Mouse (Mus musculus) lung, postnatal 0 days (tissue): ENCODE measurements around the gene Csk. TPM values are rescaled to one million over a fixed set of nuclear protein-coding genes. Genes with fewer than 3 reads are reported as not detected.
A peak's percentile ranks its signal among the peaks of the same experiment; 100 is the strongest.

ENCODE experiments used
- ATAC-seq: fragments of 200-750 bp; cut with Nextera tagmentation; 2 replicates; pipeline ENCODE4 v1.8.0; 2017; ENCODE audit warnings: moderate library complexity
- DNase-seq: peaks from one replicate; pipeline ENCODE4 v3.0.0-alpha.2; 2016; ENCODE audit warnings: low spot score
- H3K27ac ChIP-seq: fragments of 300-500 bp; sonication (generic); 2 replicates; pipeline ENCODE4 v1.5.1; 2014; ENCODE audit warnings: antibody characterized with exemption, mild to moderate bottlenecking, low read length, mixed read lengths
- H3K27me3 ChIP-seq: fragments of 300-500 bp; sonication (generic); replicated peaks from 2 replicates; pipeline ENCODE4 v1.6.1; 2014; ENCODE audit warnings: low read length, mixed read lengths; ENCODE audit not compliant: insufficient read depth
- H3K36me3 ChIP-seq: fragments of 300-500 bp; sonication (generic); 2 replicates; pipeline ENCODE4 v1.6.1; 2014; ENCODE audit warnings: low read length, mixed read lengths; ENCODE audit not compliant: insufficient read depth
- H3K4me1 ChIP-seq: fragments of 300-500 bp; sonication (generic); 2 replicates; pipeline ENCODE4 v1.6.1; 2014; ENCODE audit warnings: antibody characterized with exemption, low read depth, low read length, mixed read lengths; ENCODE audit not compliant: insufficient read depth
- H3K4me2 ChIP-seq: fragments of 300-500 bp; sonication (generic); replicated peaks from 2 replicates; pipeline ENCODE4 v1.6.1; 2014; ENCODE audit warnings: low read depth, mild to moderate bottlenecking, low read length, moderate library complexity, mixed read lengths
- H3K4me3 ChIP-seq: fragments of 300-500 bp; sonication (generic); 2 replicates; pipeline ENCODE4 v1.5.1; 2014; ENCODE audit warnings: low read depth, low read length
- H3K9ac ChIP-seq: fragments of 300-500 bp; sonication (generic); replicated peaks from 2 replicates; pipeline ENCODE4 v1.6.1; 2014; ENCODE audit warnings: low read depth, mild to moderate bottlenecking
- H3K9me3 ChIP-seq: fragments of 300-500 bp; sonication (generic); 2 replicates; pipeline ENCODE4 v1.6.1; 2016; ENCODE audit warnings: low read length, mixed read lengths
- CTCF ChIP-seq: IDR thresholded peaks from 2 replicates; pipeline ENCODE4 v1.5.1; 2016; ENCODE audit warnings: antibody characterized with exemption, mild to moderate bottlenecking
- EP300 ChIP-seq: IDR thresholded peaks from 2 replicates; pipeline ENCODE4 v1.6.1; 2016; ENCODE audit warnings: antibody characterized with exemption, mild to moderate bottlenecking, control low read depth
- WGBS: fragments of 180-500 bp; shearing (Covaris S2); extraction: QIAGEN DNeasy Blood & Tissue Kit; methylation state at CpG from one replicate; pipeline ENCODE4 v1.1.7; 2014; 5-methylcytosine and 5-hydroxymethylcytosine counted together
- polyA plus RNA-seq: library from polyadenylated mRNA; unstranded; fragments of >200 nt; fragmentation: Nextera tagmentation; extraction: Ambion mirVana; gene quantifications from 2 replicates; pipeline ENCODE4 v1.2.1, GENCODE M21; 2015

The Csk gene
- polyA plus RNA-seq, 1 experiment from 2014 or later: 25.6 TPM

DNA sequence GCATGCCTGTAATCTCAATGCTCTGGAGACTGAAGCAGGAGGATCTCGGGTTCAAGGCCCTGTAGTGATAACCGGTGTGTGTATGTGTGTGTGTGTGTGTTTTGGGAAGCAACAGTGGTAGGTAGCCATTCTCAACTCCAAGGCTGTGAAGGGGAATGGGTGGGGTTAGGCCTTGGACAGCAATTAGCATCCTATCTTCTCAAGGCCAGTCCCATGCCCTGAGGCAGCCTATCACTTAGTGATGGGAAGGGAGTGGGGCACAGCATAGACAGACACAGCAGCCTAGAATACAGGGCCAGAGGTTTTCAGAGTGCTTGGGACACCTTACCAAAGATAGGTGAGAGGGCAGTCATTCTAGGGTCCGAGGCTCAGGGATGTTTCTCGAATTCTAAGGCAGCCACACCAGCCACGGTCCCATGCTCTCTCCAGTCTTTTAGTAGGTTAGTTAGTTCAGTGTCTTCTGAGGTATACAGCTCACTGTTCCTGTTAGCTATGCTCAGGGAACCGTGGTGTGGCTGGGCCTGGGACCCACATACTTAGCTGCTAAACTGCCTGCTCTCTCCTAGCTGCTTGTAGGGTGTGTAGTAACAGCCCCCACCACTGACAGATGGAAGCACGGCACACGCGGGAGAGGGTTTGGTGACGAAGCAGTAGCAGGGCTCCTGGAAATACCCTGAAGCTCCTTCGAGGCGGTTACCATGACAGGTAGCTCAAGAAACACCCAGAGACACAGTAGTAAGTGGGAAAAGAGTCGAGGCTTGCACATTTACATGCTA is 11.5 kb downstream of the Csk start:
- Histone ChIP-seq H3K4me2 (no peak overlapping the region), H3K4me3 (no peak overlapping the region), H3K27me3 (no peaks in the 10 kb centered on the region), H3K27ac (no peak overlapping the region), H3K9ac (no peak overlapping the region), H3K9me3 (no peaks in the 10 kb centered on the region), H3K36me3 (no peaks in the 10 kb centered on the region), H3K4me1 (peaks cover 59% of the 10 kb centered on the region)
- no peak for DNase-seq
- 84% methylated on average over 13 of the region's 13 CpGs for WGBS
- TF ChIP-seq CTCF (no peak), EP300 (no peak)
- no peak for ATAC-seq

DNA sequence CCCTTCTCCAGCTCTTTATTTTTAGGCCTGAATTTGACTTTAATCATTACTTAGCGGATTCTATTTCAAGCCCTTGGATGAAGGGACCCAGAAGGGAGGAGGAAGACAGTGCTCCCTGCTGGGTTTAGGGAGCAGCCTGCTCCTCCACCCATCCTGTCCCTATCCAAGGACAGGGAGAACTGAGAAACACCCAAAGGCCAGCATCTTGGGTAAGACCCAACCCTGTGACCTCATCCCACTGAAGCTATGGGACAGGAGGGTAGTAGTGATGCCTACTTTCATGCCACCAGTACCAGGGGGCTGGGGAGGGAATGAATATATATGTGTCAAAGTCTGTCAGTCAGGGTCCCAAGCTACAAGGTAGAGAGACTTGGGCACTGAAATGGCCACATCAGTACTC is 12.4 kb downstream of the Csk start:
- no peak overlapping the region for H3K9ac ChIP-seq
- ATAC-seq: no peak

DNA sequence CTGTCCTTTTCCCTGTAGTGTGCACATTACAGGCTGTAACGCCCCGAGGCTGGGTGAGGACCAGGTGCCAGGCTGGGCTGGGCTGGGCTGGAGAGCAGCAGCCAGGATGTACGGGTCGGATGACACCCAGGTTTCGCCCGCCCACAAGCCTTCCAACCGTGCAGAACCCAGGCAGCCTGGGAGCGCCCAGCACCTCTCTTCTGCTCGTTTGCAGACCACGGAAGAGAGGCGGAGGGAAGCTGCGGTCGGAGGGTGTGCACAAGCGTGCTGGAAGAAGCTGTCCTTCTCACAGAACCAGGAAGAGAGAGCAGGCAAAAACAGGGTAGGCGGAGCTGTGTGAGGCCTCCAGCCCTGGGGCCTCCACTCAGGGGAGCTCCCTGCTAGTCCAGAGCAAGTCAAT is 13.0 kb downstream of the Csk start:
- WGBS: 7% methylated on average over 15 of the region's 15 CpGs
- peak overlapping the region; percentile 85; the same call in 1 of the 2 replicates for H3K27ac ChIP-seq
- peak overlapping the region; percentile 35 for H3K4me2 ChIP-seq
- H3K36me3 ChIP-seq: no peaks in the 10 kb centered on the region
- peaks cover 60% of the 10 kb centered on the region for H3K4me1 ChIP-seq
- H3K27me3 ChIP-seq: no peaks in the 10 kb centered on the region
- H3K9me3 ChIP-seq: no peaks in the 10 kb centered on the region
- ATAC-seq: peak; percentile 10; the same call in 1 of the 2 replicates
- peak; percentile 80 for DNase-seq
- TF ChIP-seq CTCF (no peak), EP300 (no peak)
- H3K4me3 ChIP-seq: peak overlapping the region; percentile 4; the same call in 1 of the 2 replicates
- H3K9ac ChIP-seq: no peak overlapping the region

More for the DNA sequence above, 12.4 kb downstream of the Csk start:
- no peaks in the 10 kb centered on the region for H3K27me3 ChIP-seq
- H3K4me1 ChIP-seq: peaks cover 60% of the 10 kb centered on the region
- 79% methylated on average over 1 of the region's 1 CpGs for WGBS
- H3K9me3 ChIP-seq: no peaks in the 10 kb centered on the region
- no peak overlapping the region for H3K4me3 ChIP-seq
- TF ChIP-seq CTCF (no peak), EP300 (no peak)
- no peak for DNase-seq
- peak overlapping the region; percentile 35 for H3K4me2 ChIP-seq
- H3K27ac ChIP-seq: peak overlapping the region; percentile 85; the same call in 1 of the 2 replicates
- no peaks in the 10 kb centered on the region for H3K36me3 ChIP-seq

DNA sequence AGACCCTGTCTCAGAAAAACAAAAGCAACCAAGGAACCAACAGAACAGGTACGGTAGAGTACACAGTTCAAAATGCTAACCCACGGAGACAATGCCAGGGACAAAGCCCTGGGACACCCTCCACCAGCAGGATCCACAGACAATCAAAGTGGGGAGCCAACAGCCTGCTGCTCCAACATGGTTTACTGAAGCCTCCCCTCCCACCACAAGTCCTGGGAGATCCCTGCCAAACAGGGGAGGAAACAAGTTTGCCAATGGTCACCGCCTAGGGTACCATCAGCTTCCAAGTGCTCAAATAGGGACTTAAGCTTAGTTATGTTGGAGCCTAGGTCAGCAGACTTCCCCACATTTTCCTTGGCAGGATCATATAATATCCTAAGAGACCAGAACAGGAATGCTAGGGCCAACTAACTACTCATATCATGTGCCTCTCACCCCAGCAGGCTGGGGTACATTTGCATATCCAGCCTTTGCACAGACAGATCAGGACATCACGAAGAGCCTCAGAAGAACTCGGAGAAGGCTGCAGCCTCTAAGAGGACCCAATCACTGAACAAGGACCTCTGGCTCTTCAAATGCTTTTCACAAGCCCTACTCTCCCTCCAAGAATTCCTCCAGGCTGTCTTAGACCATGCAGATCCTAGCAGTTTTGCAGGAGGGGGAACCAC is 13.6 kb downstream of the Csk start:
- H3K9ac ChIP-seq: no peak overlapping the region
- H3K27ac ChIP-seq: peak overlapping the region; percentile 85
- H3K4me1 ChIP-seq: peaks cover 60% of the 10 kb centered on the region
- no peaks in the 10 kb centered on the region for H3K27me3 ChIP-seq
- H3K4me3 ChIP-seq: no peak overlapping the region
- no peaks in the 10 kb centered on the region for H3K9me3 ChIP-seq
- DNase-seq (no peak), ATAC-seq (no peak)
- TF ChIP-seq CTCF: no peak
- H3K4me2 ChIP-seq: peak overlapping the region; percentile 42
- 58% methylated on average over 5 of the region's 5 CpGs for WGBS
- no peaks in the 10 kb centered on the region for H3K36me3 ChIP-seq

DNA sequence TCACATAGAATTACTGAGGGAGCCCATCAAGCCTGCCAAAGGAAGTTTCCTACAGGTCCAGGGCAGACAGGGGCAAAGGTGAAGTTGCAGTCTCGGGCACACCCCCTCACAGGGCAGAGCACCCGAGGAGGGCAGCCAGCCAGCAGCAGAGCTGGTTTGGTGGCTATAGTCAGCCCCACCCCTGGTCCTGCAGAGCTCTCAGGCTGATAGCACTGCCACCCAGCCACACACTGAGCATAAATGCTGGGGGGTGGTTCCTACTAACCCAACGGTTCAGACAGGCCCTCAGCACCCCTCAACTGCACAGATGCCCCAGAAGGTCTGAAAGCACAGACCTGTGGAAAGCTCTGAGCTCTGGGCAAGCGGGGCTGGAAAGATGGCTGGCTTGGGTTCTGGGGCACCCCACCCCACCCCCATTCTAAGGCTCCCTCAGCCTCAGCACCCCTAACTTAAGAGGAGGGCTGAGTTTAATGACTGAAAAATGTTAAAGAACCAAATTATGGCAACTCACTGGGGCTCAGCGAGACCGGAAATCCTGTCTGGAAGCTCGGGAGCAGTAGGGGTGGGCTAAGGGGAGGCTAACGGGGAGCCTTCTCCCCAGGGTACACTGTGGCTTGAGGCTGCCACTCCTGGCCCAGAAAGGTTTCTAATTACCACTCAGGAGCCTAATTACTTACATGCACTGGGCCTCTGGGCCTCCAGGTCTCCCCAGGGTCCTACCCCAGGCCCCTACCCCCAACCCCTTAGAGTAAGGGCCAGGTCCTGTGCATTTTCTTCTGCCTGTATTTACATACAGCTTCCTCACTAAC is 14.6 kb downstream of the Csk start:
- ATAC-seq (peak; percentile 70), DNase-seq (peak; percentile 80)
- Histone ChIP-seq H3K27ac (peak overlapping the region; percentile 85), H3K27me3 (no peaks in the 10 kb centered on the region), H3K9me3 (no peaks in the 10 kb centered on the region), H3K4me1 (peaks cover 54% of the 10 kb centered on the region), H3K4me2 (peak overlapping the region; percentile 42), H3K4me3 (no peak overlapping the region), H3K36me3 (no peaks in the 10 kb centered on the region), H3K9ac (peak overlapping the region; percentile 13; the same call in 1 of the 2 replicates)
- 21% methylated on average over 8 of the region's 8 CpGs for WGBS
- TF ChIP-seq CTCF (no peak), EP300 (no peak)
